ENCODE assay signal across 10 mouse cellular contexts in genomic region chrX:17724990-17725779, GRCm38 (mm10).
DNase-seq lines count a peak whose midpoint lies in the region; ATAC-seq and TF ChIP-seq lines count a peak whose summit lies in the region.
"Had no signal": no experiment of that assay in that cellular context is flagged by ENCODE, and none has a peak within 500 bp of the region (broad histone marks: within the 10 kb centered on the region; RNA-seq: fewer than 3 reads in every experiment).

No protein-coding gene starts in this region.

- peak overlapping the region; percentile 80 for H3K27ac ChIP-seq in ES-E14 (ENCODE audit: insufficient read depth, low read depth, low read length, poor library complexity, severe bottlenecking)
- no peak overlapping the region for H3K27ac ChIP-seq in forebrain, embryonic 12.5 days
- H3K27ac ChIP-seq in midbrain, embryonic 10.5 days (replicated peaks): peak overlapping the region; percentile 76
- H3K27ac ChIP-seq: liver, embryonic 14.5 days had no signal

- ATAC-seq in forebrain, embryonic 12.5 days (ENCODE audit: low FRiP score): peak; percentile 71; the same call in 1 of the 2 replicates

- in situ Hi-C loops in ES-E14 (cut with MboI; ENCODE audit: low sequenced_read_pairs in 2 of 2, unreplicated experiment in 2 of 2): no loop called here

- H3K9me3 ChIP-seq in ES-E14 (ENCODE audit: control insufficient read depth, insufficient read depth, low read depth, low read length): no peaks in the 10 kb centered on the region
- no peaks in the 10 kb centered on the region for H3K9me3 ChIP-seq in forebrain, embryonic 12.5 days
- no peaks in the 10 kb centered on the region for H3K9me3 ChIP-seq in midbrain, embryonic 10.5 days (replicated peaks)

- H3K9ac ChIP-seq in ES-E14 (ENCODE audit: insufficient read depth, low read depth, low read length, poor library complexity, severe bottlenecking): no peak overlapping the region
- no peak overlapping the region for H3K9ac ChIP-seq in forebrain, embryonic 12.5 days
- H3K9ac ChIP-seq: liver, embryonic 14.5 days had no signal

- 25% methylated on average over 7 of the region's 7 CpGs for WGBS in forebrain, embryonic 12.5 days
- 25% methylated on average over 7 of the region's 7 CpGs for WGBS in midbrain, embryonic 10.5 days

- no peaks in the 10 kb centered on the region for H3K36me3 ChIP-seq in ES-E14 (ENCODE audit: control insufficient read depth, insufficient read depth, low read length, poor library complexity, severe bottlenecking)
- H3K36me3 ChIP-seq in forebrain, embryonic 12.5 days (replicated peaks): no peaks in the 10 kb centered on the region
- no peaks in the 10 kb centered on the region for H3K36me3 ChIP-seq in midbrain, embryonic 10.5 days

- peaks cover 0 to 5% of the 10 kb centered on the region in 2 experiments; a peak in 1 of 4 replicates for H3K4me1 ChIP-seq in ES-E14 (ENCODE audit: control insufficient read depth in 2 of 2, insufficient read depth in 2 of 2, low read length in 2 of 2, poor library complexity in 1 of 2)
- no peaks in the 10 kb centered on the region for H3K4me1 ChIP-seq in forebrain, embryonic 12.5 days
- peaks cover 11% of the 10 kb centered on the region for H3K4me1 ChIP-seq in midbrain, embryonic 10.5 days

- H3K4me3 ChIP-seq in ES-E14 (ENCODE audit: insufficient read depth in 1 of 2, low read depth in 1 of 2, low read length in 2 of 2, poor library complexity in 1 of 2, severe bottlenecking in 1 of 2): no peak overlapping the region
- H3K4me3 ChIP-seq in forebrain, embryonic 12.5 days (replicated peaks): no peak overlapping the region
- no peak overlapping the region for H3K4me3 ChIP-seq in midbrain, embryonic 10.5 days

- no peaks in the 10 kb centered on the region for H3K27me3 ChIP-seq in forebrain, embryonic 12.5 days
- no peaks in the 10 kb centered on the region for H3K27me3 ChIP-seq in midbrain, embryonic 10.5 days (ENCODE audit: low read depth, poor library complexity, severe bottlenecking)

- peak; percentile 56 for DNase-seq in ES-E14 (ENCODE audit: low read depth, low spot score)
- peak; percentile 11 for DNase-seq in cerebellum, adult 11-12 months
- peak; percentile 46 for DNase-seq in midbrain, embryonic 10.5 days (ENCODE audit: low spot score)
- no peak for DNase-seq in kidney, adult 11 months
- no peak for DNase-seq in heart, adult 8-10 months (ENCODE audit: low spot score)
- no peak for DNase-seq in layer of hippocampus, adult 11-12 months (ENCODE audit: low spot score)
- DNase-seq in kidney, adult 8-10 months: no peak
- DNase-seq: right cerebral cortex, postnatal 14 days had no signal

- H3K4me2 ChIP-seq in forebrain, embryonic 12.5 days: no peak overlapping the region

TF ChIP-seq in ES-E14, 5 proteins besides CTCF, POLR2A, EP300 and RAD21:
- TF ChIP-seq ZNF384 (IDR thresholded peaks at IDR 0.05; ENCODE audit: low read depth, low read length) (no peak), ZC3H11A (IDR thresholded peaks at IDR 0.05; ENCODE audit: borderline replicate concordance, low read depth, low read length) (no peak), CHD2 (IDR thresholded peaks at IDR 0.05; ENCODE audit: low read depth, low read length) (no peak), HCFC1 (IDR thresholded peaks at IDR 0.05; ENCODE audit: borderline replicate concordance, insufficient read depth, low read length) (no peak), MAFK (IDR thresholded peaks at IDR 0.05; ENCODE audit: insufficient read depth, low read depth, low read length) (no peak)

Comparison
In these comparisons a context has a peak if more than half of its experiments do, and no peak if none do; other contexts are left out.
1. DNase-seq: peak in ES-E14 (single experiment), cerebellum, adult 11-12 months (single experiment) and midbrain, embryonic 10.5 days (single experiment); none in kidney, adult 11 months (single experiment), heart, adult 8-10 months (single experiment), layer of hippocampus, adult 11-12 months (single experiment) and kidney, adult 8-10 months (0 of 2).